Mouse (Mus musculus): Measurements from ENCODE around the gene Ccdc9b.
A peak's percentile ranks its signal among the peaks of the same experiment; 100 is the strongest.

The Ccdc9b gene

GRCm38 (mm10) chr2:118745915-118746901, 16.3 kb downstream of the Ccdc9b start:
- H3K27me3 ChIP-seq (ENCODE audit: control insufficient read depth, insufficient read depth, low read length, poor library complexity, severe bottlenecking), result no peaks in the 10 kb centered on the region
- H3K36me3 ChIP-seq (ENCODE audit: control insufficient read depth, insufficient read depth, low read length, poor library complexity, severe bottlenecking), result no peaks in the 10 kb centered on the region
- DNase-seq (ENCODE audit: low read depth, low spot score), result peak; percentile 47

- peak; percentile 86 for DNase-seq (ENCODE audit: low read depth, low spot score)
- Histone ChIP-seq H3K36me3 (ENCODE audit: control insufficient read depth, insufficient read depth, low read length, poor library complexity, severe bottlenecking) (no peaks in the 10 kb centered on the region), H3K27me3 (ENCODE audit: control insufficient read depth, insufficient read depth, low read length, poor library complexity, severe bottlenecking) (no peaks in the 10 kb centered on the region)
These were observed 17.1 kb downstream of the Ccdc9b start, which contains the start of gene Inafm2 for GRCm38 (mm10) chr2:118745232-118745884. Inafm2 (plus strand) TSS chr2:118745758.

GRCm38 (mm10) chr2:118744621-118745020, 17.8 kb downstream of the Ccdc9b start:
- no peaks in the 10 kb centered on the region for H3K27me3 ChIP-seq (ENCODE audit: control insufficient read depth, insufficient read depth, low read length, poor library complexity, severe bottlenecking)
- no peak for DNase-seq (ENCODE audit: low read depth, low spot score)
- H3K36me3 ChIP-seq (ENCODE audit: control insufficient read depth, insufficient read depth, low read length, poor library complexity, severe bottlenecking), result no peaks in the 10 kb centered on the region

GRCm38 (mm10) chr2:118743261-118743943, 19.1 kb downstream of the Ccdc9b start:
- peak; percentile 77 for DNase-seq (ENCODE audit: low read depth, low spot score)
- Histone ChIP-seq H3K36me3 (ENCODE audit: control insufficient read depth, insufficient read depth, low read length, poor library complexity, severe bottlenecking) (no peaks in the 10 kb centered on the region), H3K27me3 (ENCODE audit: control insufficient read depth, insufficient read depth, low read length, poor library complexity, severe bottlenecking) (no peaks in the 10 kb centered on the region)

- H3K27me3 ChIP-seq (ENCODE audit: control insufficient read depth, insufficient read depth, low read length, poor library complexity, severe bottlenecking), result no peaks in the 10 kb centered on the region
- no peak for DNase-seq (ENCODE audit: low read depth, low spot score)
- H3K36me3 ChIP-seq (ENCODE audit: control insufficient read depth, insufficient read depth, low read length, poor library complexity, severe bottlenecking), result no peaks in the 10 kb centered on the region
These were observed 21.3 kb downstream of the Ccdc9b start for GRCm38 (mm10) chr2:118741183-118741582.

- H3K27me3 ChIP-seq (ENCODE audit: control insufficient read depth, insufficient read depth, low read length, poor library complexity, severe bottlenecking), result no peaks in the 10 kb centered on the region
- DNase-seq (ENCODE audit: low read depth, low spot score), result no peak
- no peaks in the 10 kb centered on the region for H3K36me3 ChIP-seq (ENCODE audit: control insufficient read depth, insufficient read depth, low read length, poor library complexity, severe bottlenecking)
These were observed 22.1 kb downstream of the Ccdc9b start for GRCm38 (mm10) chr2:118740341-118740740.

GRCm38 (mm10) chr2:118733341-118733740, 29.1 kb downstream of the Ccdc9b start:
- no peaks in the 10 kb centered on the region for H3K36me3 ChIP-seq (ENCODE audit: control insufficient read depth, insufficient read depth, low read length, poor library complexity, severe bottlenecking)
- DNase-seq (ENCODE audit: low read depth, low spot score), result no peak
- H3K27me3 ChIP-seq (ENCODE audit: control insufficient read depth, insufficient read depth, low read length, poor library complexity, severe bottlenecking), result no peaks in the 10 kb centered on the region

GRCm38 (mm10) chr2:118731981-118732380, 30.5 kb downstream of the Ccdc9b start:
- no peak for DNase-seq (ENCODE audit: low read depth, low spot score)
- Histone ChIP-seq H3K36me3 (ENCODE audit: control insufficient read depth, insufficient read depth, low read length, poor library complexity, severe bottlenecking) (no peaks in the 10 kb centered on the region), H3K27me3 (ENCODE audit: control insufficient read depth, insufficient read depth, low read length, poor library complexity, severe bottlenecking) (no peaks in the 10 kb centered on the region)

- DNase-seq (ENCODE audit: low read depth, low spot score), result peak; percentile 74
- no peaks in the 10 kb centered on the region for H3K36me3 ChIP-seq (ENCODE audit: control insufficient read depth, insufficient read depth, low read length, poor library complexity, severe bottlenecking)
These were observed 31.9 kb downstream of the Ccdc9b start for GRCm38 (mm10) chr2:118730622-118730915.

GRCm38 (mm10) chr2:118729816-118730621, 32.4 kb downstream of the Ccdc9b start:
- no peak for DNase-seq (ENCODE audit: low read depth, low spot score)
- H3K27me3 ChIP-seq (ENCODE audit: control insufficient read depth, insufficient read depth, low read length, poor library complexity, severe bottlenecking), result no peaks in the 10 kb centered on the region
- H3K36me3 ChIP-seq (ENCODE audit: control insufficient read depth, insufficient read depth, low read length, poor library complexity, severe bottlenecking), result no peaks in the 10 kb centered on the region

More at GRCm38 (mm10) chr2:118730622-118730915, 31.9 kb downstream of the Ccdc9b start:
- no peaks in the 10 kb centered on the region for H3K27me3 ChIP-seq (ENCODE audit: control insufficient read depth, insufficient read depth, low read length, poor library complexity, severe bottlenecking)

- DNase-seq (ENCODE audit: low read depth, low spot score), result peak; percentile 39
- no peaks in the 10 kb centered on the region; the same call in 1 of the 2 replicates for H3K36me3 ChIP-seq (ENCODE audit: control insufficient read depth, insufficient read depth, low read length, poor library complexity, severe bottlenecking)
These were observed 33.3 kb downstream of the Ccdc9b start for GRCm38 (mm10) chr2:118729194-118729593.

GRCm38 (mm10) chr2:118728337-118728736, 34.1 kb downstream of the Ccdc9b start, which contains the start of gene Plcb2:
Plcb2 (minus strand) TSS chr2:118728438.
- peak; percentile 47 for DNase-seq (ENCODE audit: low read depth, low spot score)
- Histone ChIP-seq H3K36me3 (ENCODE audit: control insufficient read depth, insufficient read depth, low read length, poor library complexity, severe bottlenecking) (no peaks in the 10 kb centered on the region; the same call in 1 of the 2 replicates), H3K27me3 (ENCODE audit: control insufficient read depth, insufficient read depth, low read length, poor library complexity, severe bottlenecking) (no peaks in the 10 kb centered on the region)

More at GRCm38 (mm10) chr2:118729194-118729593, 33.3 kb downstream of the Ccdc9b start:
- no peaks in the 10 kb centered on the region for H3K27me3 ChIP-seq (ENCODE audit: control insufficient read depth, insufficient read depth, low read length, poor library complexity, severe bottlenecking)

- no peak for DNase-seq (ENCODE audit: low read depth, low spot score)
- Histone ChIP-seq H3K27me3 (ENCODE audit: control insufficient read depth, insufficient read depth, low read length, poor library complexity, severe bottlenecking) (no peaks in the 10 kb centered on the region), H3K36me3 (ENCODE audit: control insufficient read depth, insufficient read depth, low read length, poor library complexity, severe bottlenecking) (peaks cover under 1% of the 10 kb centered on the region)
These were observed 34.5 kb downstream of the Ccdc9b start for GRCm38 (mm10) chr2:118727911-118728310.

- DNase-seq (ENCODE audit: low read depth, low spot score), result no peak
- no peaks in the 10 kb centered on the region for H3K27me3 ChIP-seq (ENCODE audit: control insufficient read depth, insufficient read depth, low read length, poor library complexity, severe bottlenecking)
- peaks cover 4% of the 10 kb centered on the region for H3K36me3 ChIP-seq (ENCODE audit: control insufficient read depth, insufficient read depth, low read length, poor library complexity, severe bottlenecking)
These were observed 35.6 kb downstream of the Ccdc9b start for GRCm38 (mm10) chr2:118726873-118727272.
